Mouse (Mus musculus) C2C12 (cell line): Measurements from ENCODE around the gene Fndc11.

Experiments used
- CTCF ChIP-seq: IDR thresholded peaks from one replicate; pipeline ENCODE4 v1.5.1; 2011; ENCODE audit not compliant: control insufficient read depth, insufficient read depth, insufficient read length
- MYOG ChIP-seq: IDR thresholded peaks from one replicate; pipeline ENCODE4 v1.6.1; 2011; ENCODE audit not compliant: control insufficient read depth, insufficient read length; ENCODE audit errors: extremely low read depth

- TF ChIP-seq CTCF: no peak
- no peak for TF ChIP-seq MYOG
These were observed 52.3 kb downstream of the Fndc11 start for GRCm38 (mm10) chr2:181272092-181272491.
